Mouse (Mus musculus) Patski (cell line): Measurements from ENCODE around the gene Gm6034. TPM values are rescaled to one million over a fixed set of nuclear protein-coding genes. Genes with fewer than 3 reads are reported as not detected.

Experiments used
- polyA plus RNA-seq: library from polyadenylated mRNA; unstranded; gene quantifications from one replicate; pipeline ENCODE4 v1.2.3, GENCODE M21; 2021

The Gm6034 gene
- polyA plus RNA-seq, 1 experiment from 2014 or later = not detected

Other genes starting within 250 kb of the Gm6034 start
- 149 TPM for gene Ier3, start 221.3 kb upstream of the Gm6034 start, polyA plus RNA-seq
- 308 TPM for gene Flot1, start 219.7 kb upstream of the Gm6034 start, polyA plus RNA-seq
- gene Tubb5, start 204.7 kb upstream of the Gm6034 start, polyA plus RNA-seq = 608 TPM
- 23.9 TPM for gene Mdc1, start 201.4 kb upstream of the Gm6034 start, polyA plus RNA-seq
- 13.5 TPM for gene Nrm, start 181.6 kb upstream of the Gm6034 start, polyA plus RNA-seq
- gene Ppp1r18, start 177.4 kb upstream of the Gm6034 start, polyA plus RNA-seq = 74.3 TPM
- 68.9 TPM for gene Dhx16, start 163.1 kb upstream of the Gm6034 start, polyA plus RNA-seq
- 61.5 TPM for gene 2310061I04Rik, start 145.5 kb upstream of the Gm6034 start, polyA plus RNA-seq
- 42.6 TPM for gene Atat1, start 132.9 kb upstream of the Gm6034 start, polyA plus RNA-seq
- 83.0 TPM for gene Mrps18b, start 126.6 kb upstream of the Gm6034 start, polyA plus RNA-seq
- gene Ppp1r10, start 126.5 kb upstream of the Gm6034 start, polyA plus RNA-seq = 41.2 TPM
- 110 TPM for gene Abcf1, start 73.2 kb upstream of the Gm6034 start, polyA plus RNA-seq
- gene Gnl1, start 63.1 kb upstream of the Gm6034 start, polyA plus RNA-seq = 74.4 TPM
- 39.1 TPM for gene Prr3, start 62.7 kb upstream of the Gm6034 start, polyA plus RNA-seq
- gene H2-T24, start 22.4 kb upstream of the Gm6034 start, polyA plus RNA-seq = 0.31 TPM
- gene H2-T23, start 10.1 kb upstream of the Gm6034 start, polyA plus RNA-seq = 28.3 TPM
- 24.8 TPM for gene H2-T22, start 214 bp upstream of the Gm6034 start, polyA plus RNA-seq
- 9.1 TPM for gene Gm11127, start 15.4 kb downstream of the Gm6034 start, polyA plus RNA-seq
- gene Gm19684, start 78.7 kb downstream of the Gm6034 start, polyA plus RNA-seq = 0.06 TPM
- not detected for gene Gm7030, start 86.5 kb downstream of the Gm6034 start, polyA plus RNA-seq
- gene Gm8909, start 125.6 kb downstream of the Gm6034 start, polyA plus RNA-seq = not detected
- gene H2-T3, start 147.3 kb downstream of the Gm6034 start, polyA plus RNA-seq = not detected
- gene Rpp21, start 215.1 kb downstream of the Gm6034 start, polyA plus RNA-seq = 41.5 TPM
- gene Trim39, start 229.3 kb downstream of the Gm6034 start, polyA plus RNA-seq = 21.0 TPM
- 0.06 TPM for gene H2-M10.2, start 243.5 kb downstream of the Gm6034 start, polyA plus RNA-seq